Mouse (Mus musculus) B cell, adult 2 months (primary cell): ENCODE measurements around the gene Tyw1.

Source experiments
- DNase-seq, 2 experiments: peaks; one replicate each; pipeline ENCODE4 v3.0.0; 2022

Gene Tyw1

GRCm38 (mm10) chr5:130316321-130316720 is 60.9 kb downstream of the Tyw1 start:
- no peak for DNase-seq

- no peak for DNase-seq
Measured at GRCm38 (mm10) chr5:130319783-130320182, 64.4 kb downstream of the Tyw1 start.

GRCm38 (mm10) chr5:130320485-130320884 is 65.1 kb downstream of the Tyw1 start:
- no peak for DNase-seq

- no peak for DNase-seq
Measured at GRCm38 (mm10) chr5:130325486-130325885, 70.1 kb downstream of the Tyw1 start.

- no peak for DNase-seq
Measured at GRCm38 (mm10) chr5:130327615-130328263, 72.3 kb downstream of the Tyw1 start.

- DNase-seq: no peak
Measured at GRCm38 (mm10) chr5:130328366-130328765, 72.9 kb downstream of the Tyw1 start.

- no peak for DNase-seq
Measured at GRCm38 (mm10) chr5:130329889-130330288, 74.5 kb downstream of the Tyw1 start.

GRCm38 (mm10) chr5:130330801-130331200 is 75.4 kb downstream of the Tyw1 start:
- DNase-seq: no peak

- no peak for DNase-seq
Measured at GRCm38 (mm10) chr5:130331206-130331605, 75.8 kb downstream of the Tyw1 start.

- no peak for DNase-seq
Measured at GRCm38 (mm10) chr5:130333566-130333965, 78.1 kb downstream of the Tyw1 start.

GRCm38 (mm10) chr5:130333971-130334370 is 78.6 kb downstream of the Tyw1 start:
- DNase-seq: no peak

- DNase-seq: peak in 1 of 2 experiments; percentile 4
Measured at GRCm38 (mm10) chr5:130335462-130335861, 80.0 kb downstream of the Tyw1 start.

GRCm38 (mm10) chr5:130340656-130341055 is 85.2 kb downstream of the Tyw1 start:
- DNase-seq: no peak

- no peak for DNase-seq
Measured at GRCm38 (mm10) chr5:130344999-130345398, 89.6 kb downstream of the Tyw1 start.

GRCm38 (mm10) chr5:130345871-130346270 is 90.5 kb downstream of the Tyw1 start:
- DNase-seq: no peak

- DNase-seq: no peak
Measured at GRCm38 (mm10) chr5:130355223-130355622, 99.8 kb downstream of the Tyw1 start.

- DNase-seq: no peak
Measured at GRCm38 (mm10) chr5:130363111-130363510, 107.7 kb downstream of the Tyw1 start.

- no peak for DNase-seq
Measured at GRCm38 (mm10) chr5:130363773-130364172, 108.4 kb downstream of the Tyw1 start.

GRCm38 (mm10) chr5:130368236-130368635 is 112.8 kb downstream of the Tyw1 start:
- DNase-seq: no peak

GRCm38 (mm10) chr5:130369237-130369636 is 113.8 kb downstream of the Tyw1 start, which contains the start of gene Caln1:
TSS of gene Caln1 (plus strand) at chr5:130369455.
- DNase-seq: no peak

GRCm38 (mm10) chr5:130375411-130375810 is 120.0 kb downstream of the Tyw1 start:
- no peak for DNase-seq

- no peak for DNase-seq
Measured at GRCm38 (mm10) chr5:130384222-130384912, 128.9 kb downstream of the Tyw1 start, which contains the start of gene A330070K13Rik. TSS of gene A330070K13Rik (minus strand) at chr5:130384631.

- DNase-seq: no peak
Measured at GRCm38 (mm10) chr5:130386418-130386817, 131.0 kb downstream of the Tyw1 start.
